ENCODE assay signal across 9 mouse cellular contexts in the genomic region with DNA sequence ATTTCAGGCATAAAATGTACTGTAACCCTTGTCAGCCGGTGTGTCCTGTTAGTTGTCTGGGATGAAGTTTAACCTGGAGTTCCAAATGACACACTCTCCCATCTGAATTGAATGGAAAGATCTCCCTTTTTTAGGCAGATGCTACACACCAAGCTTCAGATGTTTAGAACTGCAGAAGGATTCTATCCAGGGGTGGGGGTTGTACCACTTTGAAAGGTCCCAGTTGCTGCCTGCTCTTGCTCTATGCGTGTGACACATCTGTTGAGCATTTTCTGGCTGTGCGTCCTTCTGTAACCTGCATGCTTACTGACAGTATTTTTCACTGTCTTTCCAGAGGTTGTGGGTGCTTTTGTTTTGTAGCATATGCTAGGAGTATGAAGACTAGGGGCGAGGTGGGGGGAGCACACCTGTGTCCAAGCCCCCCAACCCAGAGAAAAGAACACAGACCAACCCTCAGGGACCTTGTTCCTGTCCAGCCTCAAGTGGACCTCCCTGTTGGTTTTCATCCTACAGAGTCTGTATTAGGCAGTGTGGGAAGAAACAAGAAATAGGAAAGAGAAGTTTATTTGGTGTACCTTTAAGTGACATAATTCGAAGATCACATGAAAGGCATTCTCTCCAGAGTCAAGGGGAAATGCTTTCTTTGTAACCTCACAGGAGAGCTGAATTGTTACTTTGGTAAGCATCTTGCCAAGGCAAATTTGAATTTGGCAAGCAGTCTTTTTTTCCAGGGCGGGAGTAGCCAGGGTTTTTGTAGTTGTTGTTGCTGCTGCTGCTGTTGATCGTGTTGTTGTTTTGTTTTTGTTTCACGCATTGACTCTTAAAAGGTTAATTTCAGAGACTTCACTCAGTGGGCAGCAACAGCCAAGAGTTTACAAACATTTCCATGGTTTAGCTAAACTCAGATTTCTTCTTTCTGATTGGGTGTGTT. TPM values are rescaled to one million over a fixed set of nuclear protein-coding genes. Genes with fewer than 3 reads are reported as not detected.
DNase-seq lines count a peak whose midpoint lies in the region; ATAC-seq and TF ChIP-seq lines count a peak whose summit lies in the region.
"Had no signal": no experiment of that assay in that cellular context is flagged by ENCODE, and none has a peak within 500 bp of the region (broad histone marks: within the 10 kb centered on the region; RNA-seq: fewer than 3 reads in every experiment).

No protein-coding gene starts in this region.

- ATAC-seq in forebrain, embryonic 14.5 days = no peak
- ATAC-seq in hindbrain, postnatal 0 days = no peak
- no peak for ATAC-seq in lung, embryonic 15.5 days (ENCODE audit: borderline replicate concordance, extremely low read depth, low FRiP score, low TSS enrichment)

- no peaks in the 10 kb centered on the region for H3K27me3 ChIP-seq in forebrain, embryonic 14.5 days (replicated peaks; ENCODE audit: control insufficient read depth, insufficient read depth, low read length)
- H3K27me3 ChIP-seq in hindbrain, postnatal 0 days (ENCODE audit: insufficient read depth, low read length) = no peaks in the 10 kb centered on the region
- no peaks in the 10 kb centered on the region for H3K27me3 ChIP-seq in lung, embryonic 15.5 days

- no peaks in the 10 kb centered on the region for H3K36me3 ChIP-seq in forebrain, embryonic 14.5 days (ENCODE audit: control insufficient read depth, insufficient read depth, low read length)
- no peaks in the 10 kb centered on the region for H3K36me3 ChIP-seq in hindbrain, postnatal 0 days (ENCODE audit: insufficient read depth, low read length)
- peaks cover under 1% of the 10 kb centered on the region; the same call in 1 of the 2 replicates for H3K36me3 ChIP-seq in lung, embryonic 15.5 days
- H3K36me3 ChIP-seq: G1E had no signal

- WGBS in forebrain, embryonic 14.5 days = 43% methylated on average over 8 of the region's 8 CpGs
- WGBS in hindbrain, postnatal 0 days = 34% methylated on average over 8 of the region's 8 CpGs
- WGBS in lung, embryonic 15.5 days = 43% methylated on average over 8 of the region's 8 CpGs

- TF ChIP-seq CTCF in layer of hippocampus, adult 2 months (conservative IDR thresholded peaks at IDR 0.05) = no peak
- TF ChIP-seq CTCF in hindbrain, postnatal 0 days (IDR thresholded peaks at IDR 0.05; ENCODE audit: low read depth) = no peak

- H3K4me1 ChIP-seq in forebrain, embryonic 14.5 days (ENCODE audit: control insufficient read depth, insufficient read depth, low read length) = peaks cover 26% of the 10 kb centered on the region
- peaks cover 15% of the 10 kb centered on the region for H3K4me1 ChIP-seq in hindbrain, postnatal 0 days (ENCODE audit: insufficient read depth, low read length)
- peaks cover 50% of the 10 kb centered on the region for H3K4me1 ChIP-seq in lung, embryonic 15.5 days

- no peak for DNase-seq in layer of hippocampus, adult 2 months (ENCODE audit: low spot score in 2 of 2)
- DNase-seq in layer of hippocampus, postnatal 36 days = no peak
- peak; percentile 61 for DNase-seq in forebrain, embryonic 14.5 days (ENCODE audit: low spot score)
- no peak for DNase-seq in hindbrain, postnatal 0 days (ENCODE audit: low spot score)
- no peak for DNase-seq in left cerebral cortex, adult 11 months (ENCODE audit: low spot score)
- no peak for DNase-seq in right cerebral cortex, postnatal 14 days
- DNase-seq in ovary, postnatal 14 days (ENCODE audit: low spot score) = no peak

- peak overlapping the region; percentile 61 for H3K4me3 ChIP-seq in layer of hippocampus, adult 2 months
- H3K4me3 ChIP-seq in forebrain, embryonic 14.5 days (ENCODE audit: low read depth, low read length) = peak overlapping the region; percentile 35
- peak overlapping the region; percentile 44 for H3K4me3 ChIP-seq in hindbrain, postnatal 0 days (ENCODE audit: low read length)
- H3K4me3 ChIP-seq in lung, embryonic 15.5 days = peak overlapping the region; percentile 49

- H3K9me3 ChIP-seq in forebrain, embryonic 14.5 days (replicated peaks; ENCODE audit: control insufficient read depth, low read length) = no peaks in the 10 kb centered on the region
- no peaks in the 10 kb centered on the region for H3K9me3 ChIP-seq in hindbrain, postnatal 0 days (ENCODE audit: low read length)
- H3K9me3 ChIP-seq in lung, embryonic 15.5 days = no peaks in the 10 kb centered on the region

- H3K4me2 ChIP-seq in forebrain, embryonic 14.5 days (ENCODE audit: low read length) = peak overlapping the region; percentile 62
- H3K4me2 ChIP-seq in hindbrain, postnatal 0 days (ENCODE audit: low read depth, low read length) = peak overlapping the region; percentile 71
- peak overlapping the region; percentile 67 for H3K4me2 ChIP-seq in lung, embryonic 15.5 days

- H3K9ac ChIP-seq in forebrain, embryonic 14.5 days (ENCODE audit: low read length) = peak overlapping the region; percentile 58
- peak overlapping the region; percentile 54 for H3K9ac ChIP-seq in hindbrain, postnatal 0 days (replicated peaks; ENCODE audit: low read length)
- H3K9ac ChIP-seq in lung, embryonic 15.5 days = peak overlapping the region; percentile 57

- H3K27ac ChIP-seq in layer of hippocampus, adult 2 months = peak overlapping the region; percentile 98
- peak overlapping the region; percentile 86; the same call in 1 of the 2 replicates for H3K27ac ChIP-seq in forebrain, embryonic 14.5 days (ENCODE audit: low read depth, low read length)
- peak overlapping the region; percentile 88 for H3K27ac ChIP-seq in hindbrain, postnatal 0 days
- H3K27ac ChIP-seq in lung, embryonic 15.5 days = peak overlapping the region; percentile 98

RNA-seq across cellular contexts. Expression of gene Naa20, which starts 40.4 kb away (rescaled TPM):
- 10 to 100 TPM; 64.5 to 66.8 TPM for total RNA-seq in layer of hippocampus, adult 2 months (2021)
- 10 to 100 TPM; 66.0 to 70.9 TPM for total RNA-seq in layer of hippocampus, postnatal 36 days (2021)
- polyA plus RNA-seq in forebrain, embryonic 14.5 days (2014; fragmentation: Nextera tagmentation; extraction: Ambion mirVana) = 147 and 161 TPM in 2 replicates
- 104 and 105 TPM in 2 replicates for total RNA-seq in hindbrain, postnatal 0 days (2014; rRNA removed)
- polyA plus RNA-seq in hindbrain, postnatal 0 days (2015; fragmentation: Nextera tagmentation; extraction: Ambion mirVana) = 166 and 168 TPM in 2 replicates
- 160 and 163 TPM in 2 replicates for polyA plus RNA-seq in lung, embryonic 15.5 days (2015; fragmentation: Nextera tagmentation; extraction: Ambion mirVana)
